Mouse (Mus musculus): ENCODE measurements around the gene Lrrk1. TPM values are rescaled to one million over a fixed set of nuclear protein-coding genes. Genes with fewer than 3 reads are reported as not detected.

The Lrrk1 gene
- polyA plus RNA-seq, 1 experiment, result 9.8 TPM

DNA sequence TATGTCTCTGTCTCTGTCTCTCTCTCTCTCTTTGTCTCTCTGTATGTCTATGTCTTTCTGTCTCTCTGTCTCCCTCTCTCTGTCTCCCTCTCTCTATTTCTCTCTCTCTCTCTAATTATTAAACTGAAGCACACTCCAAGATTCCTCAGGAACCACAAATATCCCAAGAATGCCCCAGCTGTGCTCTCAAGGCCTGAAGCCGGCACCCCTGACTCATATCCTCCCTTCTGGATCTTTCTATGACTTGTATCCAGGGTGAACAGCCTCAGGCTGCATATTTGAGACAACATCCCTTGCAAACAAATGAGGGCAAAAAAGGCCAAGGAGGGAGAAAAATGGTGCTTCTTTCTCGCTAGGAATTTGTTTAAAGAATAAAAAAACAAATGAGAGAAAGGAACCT is 22.2 kb downstream of the Lrrk1 start, which contains the start of gene Gm10974:
Gene Gm10974 (plus strand): TSS at position 2 of the 400 bp plus-strand sequence.
- H3K36me3 ChIP-seq (replicated peaks; ENCODE audit: low read length), result peaks cover 72% of the 10 kb centered on the region
- peaks cover 56% of the 10 kb centered on the region for H3K4me1 ChIP-seq
- H3K4me3 ChIP-seq (replicated peaks), result no peak within 1 kb of the TSS
- no peak for TF ChIP-seq GATA1 (IDR thresholded peaks at IDR 0.05; ENCODE audit: borderline replicate concordance, low read length)
- TF ChIP-seq FLI1 (IDR thresholded peaks at IDR 0.05; ENCODE audit: low read length), result no peak
- H3K27me3 ChIP-seq (replicated peaks), result no peaks in the 10 kb centered on the region
- H3K9me3 ChIP-seq, result peaks cover 27% of the 10 kb centered on the region

- peaks cover 73% of the 10 kb centered on the region for H3K36me3 ChIP-seq (replicated peaks; ENCODE audit: low read length)
- peaks cover 30% of the 10 kb centered on the region for H3K9me3 ChIP-seq
- no peaks in the 10 kb centered on the region for H3K27me3 ChIP-seq (replicated peaks)
- H3K4me3 ChIP-seq (replicated peaks), result no peak overlapping the region
- H3K4me1 ChIP-seq, result peaks cover 51% of the 10 kb centered on the region
- TF ChIP-seq FLI1 (IDR thresholded peaks at IDR 0.05; ENCODE audit: low read length) (no peak), GATA1 (IDR thresholded peaks at IDR 0.05; ENCODE audit: borderline replicate concordance, low read length) (no peak)
These were observed 22.7 kb downstream of the Lrrk1 start for GRCm38 (mm10) chr7:66365411-66365810.

GRCm38 (mm10) chr7:66364491-66364890 is 23.7 kb downstream of the Lrrk1 start:
- peaks cover 42% of the 10 kb centered on the region for H3K4me1 ChIP-seq
- peaks cover 38% of the 10 kb centered on the region for H3K9me3 ChIP-seq
- TF ChIP-seq FLI1 (IDR thresholded peaks at IDR 0.05; ENCODE audit: low read length), result no peak
- TF ChIP-seq GATA1 (IDR thresholded peaks at IDR 0.05; ENCODE audit: borderline replicate concordance, low read length), result no peak
- H3K36me3 ChIP-seq (replicated peaks; ENCODE audit: low read length), result peaks cover 77% of the 10 kb centered on the region
- H3K4me3 ChIP-seq (replicated peaks), result peak overlapping the region; percentile 62
- H3K27me3 ChIP-seq (replicated peaks), result no peaks in the 10 kb centered on the region

DNA sequence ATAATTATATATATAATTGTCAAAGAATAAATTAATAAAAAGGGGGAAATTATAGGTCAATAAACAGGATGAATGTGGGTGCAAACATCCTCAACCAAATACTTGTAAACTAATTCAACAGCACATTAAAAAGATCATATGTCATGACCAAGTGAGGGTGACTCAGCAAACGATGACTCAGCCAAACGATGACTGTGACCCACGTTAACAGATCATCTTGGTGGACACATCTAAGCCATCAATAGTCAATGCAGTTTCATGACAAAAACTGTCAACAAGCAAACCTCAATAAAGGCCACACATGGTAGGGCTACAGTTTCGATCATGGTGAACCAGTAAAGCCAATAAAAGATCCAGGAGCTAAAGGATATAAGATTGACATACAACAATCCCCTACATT is 29.1 kb downstream of the Lrrk1 start:
- TF ChIP-seq FLI1 (IDR thresholded peaks at IDR 0.05; ENCODE audit: low read length) (no peak), GATA1 (IDR thresholded peaks at IDR 0.05; ENCODE audit: borderline replicate concordance, low read length) (no peak)
- Histone ChIP-seq H3K9me3 (peaks cover 34% of the 10 kb centered on the region), H3K4me3 (replicated peaks) (peak overlapping the region; percentile 54), H3K36me3 (replicated peaks; ENCODE audit: low read length) (peaks cover 67% of the 10 kb centered on the region), H3K27me3 (replicated peaks) (no peaks in the 10 kb centered on the region), H3K4me1 (peaks cover 41% of the 10 kb centered on the region)

GRCm38 (mm10) chr7:66358461-66358860 is 29.7 kb downstream of the Lrrk1 start:
- Histone ChIP-seq H3K27me3 (replicated peaks) (no peaks in the 10 kb centered on the region), H3K9me3 (peaks cover 30% of the 10 kb centered on the region), H3K4me1 (peaks cover 38% of the 10 kb centered on the region), H3K36me3 (replicated peaks; ENCODE audit: low read length) (peaks cover 64% of the 10 kb centered on the region), H3K4me3 (replicated peaks) (no peak overlapping the region)
- TF ChIP-seq FLI1 (IDR thresholded peaks at IDR 0.05; ENCODE audit: low read length), result no peak
- TF ChIP-seq GATA1 (IDR thresholded peaks at IDR 0.05; ENCODE audit: borderline replicate concordance, low read length), result no peak

- H3K4me1 ChIP-seq, result peaks cover 59% of the 10 kb centered on the region
- TF ChIP-seq GATA1 (IDR thresholded peaks at IDR 0.05; ENCODE audit: borderline replicate concordance, low read length) (no peak), FLI1 (IDR thresholded peaks at IDR 0.05; ENCODE audit: low read length) (no peak)
- H3K36me3 ChIP-seq (replicated peaks; ENCODE audit: low read length), result peaks cover 63% of the 10 kb centered on the region
- no peaks in the 10 kb centered on the region for H3K27me3 ChIP-seq (replicated peaks)
- H3K4me3 ChIP-seq (replicated peaks), result no peak overlapping the region
- peaks cover 12% of the 10 kb centered on the region for H3K9me3 ChIP-seq
These were observed 32.2 kb downstream of the Lrrk1 start for GRCm38 (mm10) chr7:66355791-66356522.

DNA sequence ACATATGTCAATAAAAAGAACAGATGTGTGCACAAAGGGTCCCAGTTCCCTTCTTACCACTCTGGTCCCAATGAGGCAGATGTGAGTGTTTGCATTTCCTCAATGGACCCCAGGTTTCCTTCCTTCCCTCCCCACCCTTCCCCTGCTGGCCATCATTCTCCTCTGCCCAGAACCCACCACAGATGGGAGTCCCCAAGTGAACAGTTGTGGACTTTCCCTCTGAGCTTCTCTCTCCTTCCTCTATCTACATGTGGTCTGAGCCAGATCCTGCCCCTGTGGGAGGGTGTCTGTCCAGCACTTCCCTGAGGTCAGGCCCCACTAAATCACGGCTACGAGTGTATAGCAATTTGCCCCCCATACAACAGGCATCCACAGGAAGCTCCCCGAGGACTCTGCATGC is 33.2 kb downstream of the Lrrk1 start:
- H3K4me1 ChIP-seq, result peaks cover 67% of the 10 kb centered on the region
- no peak overlapping the region for H3K4me3 ChIP-seq (replicated peaks)
- no peak for TF ChIP-seq FLI1 (IDR thresholded peaks at IDR 0.05; ENCODE audit: low read length)
- no peak for TF ChIP-seq GATA1 (IDR thresholded peaks at IDR 0.05; ENCODE audit: borderline replicate concordance, low read length)
- H3K9me3 ChIP-seq, result peaks cover 4% of the 10 kb centered on the region; the same call in 1 of the 2 replicates
- H3K36me3 ChIP-seq (replicated peaks; ENCODE audit: low read length), result peaks cover 59% of the 10 kb centered on the region
- no peaks in the 10 kb centered on the region for H3K27me3 ChIP-seq (replicated peaks)

DNA sequence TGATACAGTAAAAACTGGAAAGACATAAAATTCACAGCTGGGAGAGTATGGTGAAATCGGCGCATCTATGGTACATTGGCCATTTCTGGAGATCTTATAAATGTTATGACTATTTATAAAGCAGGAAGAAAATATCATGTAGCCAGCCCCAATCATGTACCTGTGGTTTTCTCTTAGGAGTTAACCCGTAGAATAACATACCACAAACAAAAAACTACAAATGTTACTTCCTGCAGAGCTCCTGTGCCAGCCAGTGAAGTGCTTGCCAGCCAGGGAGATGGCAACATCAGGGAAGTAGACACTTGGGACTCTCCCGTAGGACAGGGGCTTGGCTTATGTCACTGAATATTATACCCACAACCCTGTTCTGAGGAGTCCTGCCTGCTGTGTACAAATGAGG is 37.1 kb downstream of the Lrrk1 start:
- TF ChIP-seq FLI1 (IDR thresholded peaks at IDR 0.05; ENCODE audit: low read length), result no peak
- no peak for TF ChIP-seq GATA1 (IDR thresholded peaks at IDR 0.05; ENCODE audit: borderline replicate concordance, low read length)
- H3K36me3 ChIP-seq (replicated peaks; ENCODE audit: low read length), result peaks cover 59% of the 10 kb centered on the region
- H3K9me3 ChIP-seq, result no peaks in the 10 kb centered on the region

GRCm38 (mm10) chr7:66349670-66350069 is 38.5 kb downstream of the Lrrk1 start:
- H3K9me3 ChIP-seq, result no peaks in the 10 kb centered on the region
- H3K36me3 ChIP-seq (replicated peaks; ENCODE audit: low read length), result peaks cover 61% of the 10 kb centered on the region
- H3K4me1 ChIP-seq, result peaks cover 53% of the 10 kb centered on the region
- H3K27me3 ChIP-seq (replicated peaks), result no peaks in the 10 kb centered on the region
- TF ChIP-seq GATA1 (IDR thresholded peaks at IDR 0.05; ENCODE audit: borderline replicate concordance, low read length) (no peak), FLI1 (IDR thresholded peaks at IDR 0.05; ENCODE audit: low read length) (no peak)
- no peak overlapping the region for H3K4me3 ChIP-seq (replicated peaks)

More for the DNA sequence above, 37.1 kb downstream of the Lrrk1 start:
- Histone ChIP-seq H3K4me1 (peaks cover 58% of the 10 kb centered on the region), H3K27me3 (replicated peaks) (no peaks in the 10 kb centered on the region), H3K4me3 (replicated peaks) (no peak overlapping the region)

- H3K27me3 ChIP-seq (replicated peaks), result no peaks in the 10 kb centered on the region
- H3K9me3 ChIP-seq, result no peaks in the 10 kb centered on the region
- H3K4me1 ChIP-seq, result peaks cover 59% of the 10 kb centered on the region
- peaks cover 63% of the 10 kb centered on the region for H3K36me3 ChIP-seq (replicated peaks; ENCODE audit: low read length)
- no peak overlapping the region for H3K4me3 ChIP-seq (replicated peaks)
- TF ChIP-seq FLI1 (IDR thresholded peaks at IDR 0.05; ENCODE audit: low read length) (no peak), GATA1 (IDR thresholded peaks at IDR 0.05; ENCODE audit: borderline replicate concordance, low read length) (no peak)
These were observed 39.6 kb downstream of the Lrrk1 start for GRCm38 (mm10) chr7:66348588-66348987.

All from megakaryocyte, embryonic 14.5 days (primary cell).